Mouse (Mus musculus) hindbrain, embryonic 13.5 days (tissue): ENCODE data around the gene Gdnf. TPM values are rescaled to one million over a fixed set of nuclear protein-coding genes. Genes with fewer than 3 reads are reported as not detected.

Experiments
- ATAC-seq: fragments of 200-750 bp; cut with Nextera tagmentation; 2 replicates; pipeline ENCODE4 v1.8.0; 2017; ENCODE audit warnings: moderate TSS enrichment; ENCODE audit not compliant: low FRiP score
- H3K27ac ChIP-seq: fragments of 300-500 bp; sonication (generic); 2 replicates; pipeline ENCODE4 v1.5.1; 2015; ENCODE audit warnings: inconsistent platforms, mild to moderate bottlenecking, moderate library complexity
- H3K27me3 ChIP-seq: fragments of 300-500 bp; sonication (generic); 2 replicates; pipeline ENCODE4 v1.6.1; 2015; ENCODE audit warnings: mild to moderate bottlenecking, inconsistent platforms
- H3K36me3 ChIP-seq: fragments of 300-500 bp; sonication (generic); 2 replicates; pipeline ENCODE4 v1.6.1; 2015; ENCODE audit warnings: mild to moderate bottlenecking, inconsistent platforms
- H3K4me1 ChIP-seq: fragments of 300-500 bp; sonication (generic); replicated peaks from 2 replicates; pipeline ENCODE4 v1.6.1; 2015; ENCODE audit warnings: inconsistent platforms
- H3K4me2 ChIP-seq: fragments of 300-500 bp; sonication (generic); 2 replicates; pipeline ENCODE4 v1.6.1; 2015; ENCODE audit warnings: inconsistent platforms, mild to moderate bottlenecking, moderate library complexity
- H3K4me3 ChIP-seq: fragments of 300-500 bp; sonication (generic); 2 replicates; pipeline ENCODE4 v1.5.1; 2015; ENCODE audit warnings: mild to moderate bottlenecking, inconsistent platforms
- H3K9ac ChIP-seq: fragments of 300-500 bp; sonication (generic); 2 replicates; pipeline ENCODE4 v1.6.1; 2015; ENCODE audit warnings: mild to moderate bottlenecking, inconsistent platforms
- H3K9me3 ChIP-seq: fragments of 300-500 bp; sonication (generic); 2 replicates; pipeline ENCODE4 v1.6.1; 2016; ENCODE audit warnings: inconsistent platforms
- WGBS: fragments of 180-500 bp; shearing (Covaris S2); methylation state at CpG from one replicate; pipeline ENCODE4 v1.1.7; 2015; 5-methylcytosine and 5-hydroxymethylcytosine counted together
- polyA plus RNA-seq: library from polyadenylated mRNA; unstranded; fragments of >200 nt; fragmentation: Nextera tagmentation; extraction: Ambion mirVana; gene quantifications from 2 replicates; pipeline ENCODE4 v1.2.1, GENCODE M21; 2015

Gene Gdnf
- polyA plus RNA-seq, 1 experiment from 2014 or later: 0.19 TPM

GRCm38 (mm10) chr15:7815521-7815944 lies 4.9 kb downstream of the Gdnf start:
- H3K4me1 ChIP-seq: peaks cover 39% of the 10 kb centered on the region
- H3K27ac ChIP-seq: no peak overlapping the region
- no peaks in the 10 kb centered on the region for H3K36me3 ChIP-seq
- peak overlapping the region; percentile 61 for H3K4me2 ChIP-seq
- peaks cover 96% of the 10 kb centered on the region for H3K27me3 ChIP-seq
- ATAC-seq: no peak
- H3K9me3 ChIP-seq: no peaks in the 10 kb centered on the region
- WGBS: 2% methylated on average over 36 of the region's 36 CpGs
- H3K4me3 ChIP-seq: peak overlapping the region; percentile 38
- peak overlapping the region; percentile 15; the same call in 1 of the 2 replicates for H3K9ac ChIP-seq

DNA sequence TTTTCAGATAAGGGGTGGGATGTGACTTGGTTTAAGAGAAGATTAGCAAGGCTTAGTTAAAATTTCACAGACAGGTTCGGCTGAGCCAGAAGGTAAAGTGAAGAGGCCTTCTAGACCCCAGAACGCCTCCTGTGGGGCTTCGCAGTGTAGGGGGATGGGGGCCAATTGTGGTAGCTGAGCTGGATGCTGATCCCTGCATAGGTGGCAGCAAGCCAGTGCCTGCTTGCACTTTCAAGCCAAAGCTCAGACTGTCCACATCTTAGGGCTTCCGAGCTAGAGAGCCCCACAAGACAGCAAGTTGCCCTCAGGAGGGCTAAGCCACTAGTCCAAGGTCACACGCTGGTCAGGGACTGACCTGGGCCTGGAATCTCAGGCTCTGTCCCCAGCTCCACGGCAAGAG lies 13.2 kb downstream of the Gdnf start:
- Histone ChIP-seq H3K4me2 (no peak overlapping the region), H3K27me3 (peaks cover 22% of the 10 kb centered on the region), H3K9ac (no peak overlapping the region), H3K4me3 (no peak overlapping the region), H3K36me3 (no peaks in the 10 kb centered on the region), H3K4me1 (no peaks in the 10 kb centered on the region), H3K9me3 (no peaks in the 10 kb centered on the region), H3K27ac (no peak overlapping the region)
- no peak for ATAC-seq
- WGBS: 75% methylated on average over 6 of the region's 6 CpGs

DNA sequence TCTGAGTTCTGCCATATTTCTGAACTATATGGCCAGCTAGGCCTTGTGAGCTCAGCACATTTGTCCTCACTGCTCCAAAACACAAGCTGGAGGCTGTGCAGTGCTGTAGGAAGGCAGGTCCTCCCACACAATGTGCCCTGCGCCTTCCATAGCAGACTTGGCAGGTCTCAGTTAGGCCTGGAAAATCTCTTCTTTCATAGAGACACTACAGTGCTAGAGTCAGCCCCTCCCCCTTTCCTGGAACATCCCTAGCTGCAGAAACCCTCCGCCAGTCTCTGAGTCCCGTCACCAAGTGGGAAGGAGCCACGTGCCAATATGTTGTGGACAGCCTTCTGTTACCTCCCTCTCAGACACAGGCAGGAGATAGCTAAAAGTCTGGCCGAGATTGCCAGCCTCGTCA lies 14.9 kb downstream of the Gdnf start:
- ATAC-seq: no peak
- whole genome bisulfite sequencing: 58% methylated on average over 6 of the region's 6 CpGs

DNA sequence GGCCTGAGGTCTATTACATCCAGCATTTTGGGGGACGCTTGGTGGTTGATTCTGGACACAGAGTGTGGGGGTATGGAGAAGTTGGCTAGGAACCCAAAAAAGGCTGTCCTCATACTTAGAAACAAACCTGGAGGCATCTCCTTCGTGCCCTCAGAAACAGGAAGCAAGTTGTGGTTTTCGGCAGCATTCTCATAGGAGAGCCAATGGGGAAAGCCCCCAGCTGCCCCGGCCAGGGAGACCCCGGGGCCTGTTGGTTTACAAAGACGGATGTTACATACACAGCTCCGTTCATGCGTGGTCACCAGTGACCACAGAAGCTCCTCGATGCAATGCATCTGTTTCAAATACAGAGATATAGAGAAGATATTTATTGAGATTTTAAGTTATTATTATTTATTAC lies 24.8 kb downstream of the Gdnf start:
- Histone ChIP-seq H3K4me2 (no peak overlapping the region), H3K36me3 (no peaks in the 10 kb centered on the region), H3K27me3 (no peaks in the 10 kb centered on the region), H3K9me3 (no peaks in the 10 kb centered on the region), H3K27ac (no peak overlapping the region), H3K4me1 (no peaks in the 10 kb centered on the region), H3K9ac (no peak overlapping the region), H3K4me3 (no peak overlapping the region)
- ATAC-seq: no peak
- 88% methylated on average over 9 of the region's 9 CpGs for WGBS

More for the DNA sequence above, 14.9 kb downstream of the Gdnf start:
- H3K36me3 ChIP-seq: no peaks in the 10 kb centered on the region
- H3K4me1 ChIP-seq: no peaks in the 10 kb centered on the region
- no peak overlapping the region for H3K9ac ChIP-seq
- H3K9me3 ChIP-seq: no peaks in the 10 kb centered on the region
- no peak overlapping the region for H3K4me2 ChIP-seq
- H3K27me3 ChIP-seq: peaks cover 8% of the 10 kb centered on the region
- H3K4me3 ChIP-seq: no peak overlapping the region
- no peak overlapping the region for H3K27ac ChIP-seq

DNA sequence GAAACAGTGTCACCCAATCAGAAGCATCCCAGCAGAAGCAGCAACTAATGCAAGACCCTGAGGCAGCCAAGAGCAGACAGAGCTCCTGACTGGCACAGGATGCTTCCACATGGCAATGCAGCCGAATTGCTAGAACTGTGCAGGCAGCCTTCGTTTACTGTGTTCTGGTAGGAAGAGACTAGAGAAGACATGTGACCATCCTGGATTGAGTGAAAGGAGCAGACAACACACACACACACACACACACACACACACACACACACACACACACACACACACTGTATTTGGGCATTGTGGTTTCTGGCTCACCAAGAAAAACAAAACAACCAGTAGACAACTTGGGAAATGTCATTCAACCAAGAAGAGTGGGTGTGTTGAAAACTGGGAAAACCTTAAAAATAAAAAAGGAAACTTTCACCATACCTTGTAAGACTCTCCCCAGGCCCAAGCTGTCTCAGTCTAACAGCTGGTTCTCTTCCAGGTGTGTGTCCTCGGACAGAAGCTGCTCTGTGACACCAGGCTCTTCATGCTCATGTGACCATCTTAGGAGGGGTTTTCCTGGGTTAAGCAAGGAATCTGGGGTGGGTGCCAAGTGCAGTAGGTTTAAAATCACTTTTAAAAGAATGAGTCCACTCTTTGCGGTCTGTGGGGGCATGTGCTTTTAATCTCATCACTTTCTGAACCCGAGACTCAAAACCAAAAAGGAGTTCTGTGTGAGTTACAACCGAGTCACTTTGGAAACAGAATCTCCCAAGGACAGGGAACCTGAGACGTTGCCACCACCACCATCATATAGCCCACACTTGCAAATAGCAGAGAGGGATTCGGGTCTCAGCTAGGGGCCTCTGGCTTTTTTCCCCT lies 27.6 kb downstream of the Gdnf start:
- Histone ChIP-seq H3K4me1 (no peaks in the 10 kb centered on the region), H3K9ac (no peak overlapping the region), H3K4me2 (no peak overlapping the region), H3K27me3 (no peaks in the 10 kb centered on the region), H3K4me3 (no peak overlapping the region), H3K27ac (no peak overlapping the region), H3K36me3 (no peaks in the 10 kb centered on the region), H3K9me3 (no peaks in the 10 kb centered on the region)
- 88% methylated on average over 8 of the region's 8 CpGs for WGBS
- no peak for ATAC-seq

- H3K27ac ChIP-seq: no peak overlapping the region
- H3K4me1 ChIP-seq: no peaks in the 10 kb centered on the region
- H3K9ac ChIP-seq: no peak overlapping the region
- ATAC-seq: no peak
- no peak overlapping the region for H3K4me3 ChIP-seq
- H3K4me2 ChIP-seq: no peak overlapping the region
- H3K9me3 ChIP-seq: no peaks in the 10 kb centered on the region
- H3K27me3 ChIP-seq: no peaks in the 10 kb centered on the region
- H3K36me3 ChIP-seq: no peaks in the 10 kb centered on the region
- 67% methylated on average over 7 of the region's 7 CpGs for WGBS
These were observed 28.3 kb downstream of the Gdnf start for GRCm38 (mm10) chr15:7838921-7839309.

GRCm38 (mm10) chr15:7841664-7842063 lies 31.0 kb downstream of the Gdnf start:
- ATAC-seq: no peak
- no peak overlapping the region for H3K9ac ChIP-seq
- no peak overlapping the region for H3K4me3 ChIP-seq
- H3K4me2 ChIP-seq: no peak overlapping the region
- no peak overlapping the region for H3K27ac ChIP-seq
- no peaks in the 10 kb centered on the region for H3K4me1 ChIP-seq
- H3K9me3 ChIP-seq: no peaks in the 10 kb centered on the region
- H3K27me3 ChIP-seq: no peaks in the 10 kb centered on the region
- H3K36me3 ChIP-seq: no peaks in the 10 kb centered on the region
- 88% methylated on average over 1 of the region's 1 CpGs for WGBS

- ATAC-seq: no peak
- H3K4me2 ChIP-seq: no peak overlapping the region
- 90% methylated on average over 4 of the region's 4 CpGs for WGBS
- H3K4me3 ChIP-seq: no peak overlapping the region
- H3K9me3 ChIP-seq: no peaks in the 10 kb centered on the region
- H3K27me3 ChIP-seq: no peaks in the 10 kb centered on the region
- H3K36me3 ChIP-seq: no peaks in the 10 kb centered on the region
- no peaks in the 10 kb centered on the region for H3K4me1 ChIP-seq
- H3K9ac ChIP-seq: no peak overlapping the region
- H3K27ac ChIP-seq: no peak overlapping the region
These were observed 31.8 kb downstream of the Gdnf start for GRCm38 (mm10) chr15:7842398-7842797.

DNA sequence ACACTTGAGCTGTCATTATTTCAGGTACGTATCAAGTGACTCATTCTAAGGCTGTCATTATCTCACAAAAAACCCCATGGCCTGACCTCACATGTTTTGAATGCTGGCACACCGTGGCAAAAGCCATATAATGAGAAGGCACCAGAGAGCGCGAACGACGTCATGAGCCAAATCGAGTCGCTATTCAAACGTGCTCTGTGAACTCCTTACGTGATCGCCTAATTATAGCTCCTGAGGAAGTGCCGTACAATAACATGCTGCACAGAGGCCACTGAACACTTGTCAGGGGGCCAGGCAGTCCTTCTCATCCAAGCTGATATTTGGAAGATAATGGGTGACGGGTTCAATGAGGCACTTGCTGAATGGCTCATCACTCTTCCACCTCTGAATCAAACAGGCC lies 46.8 kb downstream of the Gdnf start:
- no peaks in the 10 kb centered on the region for H3K27me3 ChIP-seq
- H3K9ac ChIP-seq: no peak overlapping the region
- no peaks in the 10 kb centered on the region for H3K36me3 ChIP-seq
- no peaks in the 10 kb centered on the region for H3K4me1 ChIP-seq
- 81% methylated on average over 13 of the region's 13 CpGs for WGBS
- no peaks in the 10 kb centered on the region for H3K9me3 ChIP-seq
- H3K27ac ChIP-seq: no peak overlapping the region
- H3K4me2 ChIP-seq: no peak overlapping the region
- H3K4me3 ChIP-seq: no peak overlapping the region
- ATAC-seq: no peak

- 88% methylated on average over 5 of the region's 5 CpGs for WGBS
These were observed 48.2 kb downstream of the Gdnf start for GRCm38 (mm10) chr15:7858841-7859240.

GRCm38 (mm10) chr15:7862890-7863289 lies 52.2 kb downstream of the Gdnf start:
- no peak for ATAC-seq
- Histone ChIP-seq H3K27me3 (no peaks in the 10 kb centered on the region), H3K27ac (no peak overlapping the region), H3K4me2 (no peak overlapping the region), H3K36me3 (no peaks in the 10 kb centered on the region), H3K4me3 (no peak overlapping the region), H3K4me1 (no peaks in the 10 kb centered on the region), H3K9me3 (no peaks in the 10 kb centered on the region), H3K9ac (no peak overlapping the region)
- whole genome bisulfite sequencing: 91% methylated on average over 5 of the region's 5 CpGs

More at GRCm38 (mm10) chr15:7858841-7859240, 48.2 kb downstream of the Gdnf start:
- Histone ChIP-seq H3K4me3 (no peak overlapping the region), H3K27ac (no peak overlapping the region), H3K4me2 (no peak overlapping the region), H3K27me3 (no peaks in the 10 kb centered on the region), H3K9me3 (no peaks in the 10 kb centered on the region), H3K9ac (no peak overlapping the region), H3K36me3 (no peaks in the 10 kb centered on the region), H3K4me1 (no peaks in the 10 kb centered on the region)
- no peak for ATAC-seq

GRCm38 (mm10) chr15:7863328-7863727 lies 52.7 kb downstream of the Gdnf start:
- no peaks in the 10 kb centered on the region for H3K36me3 ChIP-seq
- no peaks in the 10 kb centered on the region for H3K27me3 ChIP-seq
- no peak overlapping the region for H3K4me3 ChIP-seq
- no peak overlapping the region for H3K9ac ChIP-seq
- H3K9me3 ChIP-seq: no peaks in the 10 kb centered on the region
- WGBS: 48% methylated on average over 5 of the region's 5 CpGs
- no peak overlapping the region for H3K27ac ChIP-seq
- no peaks in the 10 kb centered on the region for H3K4me1 ChIP-seq
- no peak for ATAC-seq
- no peak overlapping the region for H3K4me2 ChIP-seq

DNA sequence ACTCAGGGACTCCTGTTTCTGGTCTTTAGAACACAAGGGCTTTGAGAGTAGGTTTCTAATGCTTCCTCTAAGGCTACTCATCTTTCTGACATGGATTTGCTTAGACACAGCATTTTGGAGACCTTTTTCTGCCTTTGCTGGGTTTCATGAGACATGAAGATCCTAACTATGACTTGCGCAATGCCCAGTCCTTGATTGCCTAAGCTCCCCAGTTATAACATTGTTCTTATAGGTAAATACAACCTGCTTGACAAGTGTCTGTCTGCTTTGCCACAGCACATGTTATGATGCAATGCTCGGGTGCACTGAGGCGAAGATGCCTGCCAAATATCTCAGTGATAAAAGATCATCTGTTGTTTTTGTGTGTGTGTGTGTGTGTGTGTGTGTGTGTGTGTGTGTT lies 54.7 kb downstream of the Gdnf start:
- whole genome bisulfite sequencing: 94% methylated on average over 3 of the region's 3 CpGs
- no peak overlapping the region for H3K9ac ChIP-seq
- H3K36me3 ChIP-seq: no peaks in the 10 kb centered on the region
- H3K4me3 ChIP-seq: no peak overlapping the region
- ATAC-seq: no peak
- no peak overlapping the region for H3K27ac ChIP-seq
- no peaks in the 10 kb centered on the region for H3K9me3 ChIP-seq
- H3K27me3 ChIP-seq: no peaks in the 10 kb centered on the region
- no peak overlapping the region for H3K4me2 ChIP-seq
- H3K4me1 ChIP-seq: no peaks in the 10 kb centered on the region
